Mouse (Mus musculus) heart, adult 9 months (tissue): ENCODE results near the gene Trpm2.
A peak's percentile ranks its signal among the peaks of the same experiment; 100 is the strongest.
"Not testable (repeated sequence)": the region's sequence is repeated elsewhere in the genome, so short reads cannot be mapped to it uniquely, and the experiment has no call there.

Experiments used
- DNase-seq, 2 experiments: peaks; one replicate each; pipeline ENCODE4 v3.0.0; 2022; ENCODE audit warnings: low spot score in 2 of 2

Trpm2 gene

GRCm38 (mm10) chr10:77970481-77970880 lies at the start of gene Trpm2:
TSS of gene Trpm2 (minus strand) at chr10:77970563.
- DNase-seq, result peak in 1 of 2 experiments; percentile 59

GRCm38 (mm10) chr10:78019984-78020383 lies 49.6 kb upstream of the Trpm2 start:
- not testable (repeated sequence) for DNase-seq

DNA sequence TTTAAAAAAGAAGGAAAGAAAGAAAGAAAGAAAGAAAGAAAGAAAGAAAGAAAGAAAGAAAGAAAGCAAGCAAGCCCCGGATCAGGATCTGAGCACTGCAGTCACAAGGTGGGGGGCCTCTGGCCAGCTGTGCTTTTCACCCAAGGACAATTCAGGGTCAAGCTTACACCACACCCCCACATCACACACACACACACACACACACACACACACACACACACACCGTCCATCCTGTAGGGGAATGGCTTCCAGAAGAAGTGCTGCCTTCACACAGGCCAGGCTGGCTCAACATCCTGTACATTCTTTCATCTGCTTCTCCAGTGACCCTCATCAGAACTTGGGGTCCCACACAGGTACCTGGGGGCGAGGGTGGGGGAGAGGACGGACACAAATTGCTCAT lies 48.9 kb upstream of the Trpm2 start:
- DNase-seq, result no peak

DNA sequence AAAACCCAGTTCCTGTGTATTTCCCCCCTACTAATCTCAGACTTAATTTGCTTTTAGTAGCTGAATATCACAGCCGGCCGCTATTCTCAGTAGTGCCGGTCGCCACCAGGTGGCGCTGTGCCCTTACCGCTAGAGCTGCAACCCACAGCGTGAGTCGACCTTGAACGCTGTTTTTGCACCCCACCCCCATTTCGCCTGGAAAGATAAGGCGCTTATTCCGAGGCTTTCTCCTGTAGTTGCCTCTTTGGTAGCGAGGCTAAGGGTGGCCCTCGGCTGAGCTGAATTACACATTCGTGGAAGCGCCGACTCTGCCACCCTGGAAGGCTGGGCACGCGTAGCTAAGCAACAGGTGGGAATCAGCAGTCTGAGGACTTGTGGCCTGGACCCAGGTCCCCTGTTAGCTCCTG lies 48.4 kb upstream of the Trpm2 start:
- DNase-seq, result peak in 1 of 2 experiments; percentile 72

DNA sequence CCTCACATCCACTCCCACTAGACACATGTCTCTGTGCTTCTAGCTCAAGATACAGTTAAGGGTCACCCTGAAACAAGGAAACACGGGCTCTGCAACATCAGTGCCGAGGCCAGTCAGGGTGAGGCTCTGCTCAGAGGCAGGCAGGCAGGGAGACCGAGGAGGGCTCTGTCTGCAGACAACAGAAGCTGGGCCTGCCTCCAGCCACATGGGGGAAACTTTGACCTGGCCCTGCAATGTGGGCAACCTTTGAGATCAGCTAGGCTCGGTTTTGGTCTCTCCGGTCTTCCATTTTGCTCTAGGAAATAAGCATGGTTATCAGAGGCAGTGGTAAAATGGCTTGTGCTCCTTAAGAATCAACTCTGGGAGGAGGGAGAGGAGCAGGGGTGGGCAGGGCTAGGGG lies 46.0 kb upstream of the Trpm2 start:
- DNase-seq, result no peak

DNA sequence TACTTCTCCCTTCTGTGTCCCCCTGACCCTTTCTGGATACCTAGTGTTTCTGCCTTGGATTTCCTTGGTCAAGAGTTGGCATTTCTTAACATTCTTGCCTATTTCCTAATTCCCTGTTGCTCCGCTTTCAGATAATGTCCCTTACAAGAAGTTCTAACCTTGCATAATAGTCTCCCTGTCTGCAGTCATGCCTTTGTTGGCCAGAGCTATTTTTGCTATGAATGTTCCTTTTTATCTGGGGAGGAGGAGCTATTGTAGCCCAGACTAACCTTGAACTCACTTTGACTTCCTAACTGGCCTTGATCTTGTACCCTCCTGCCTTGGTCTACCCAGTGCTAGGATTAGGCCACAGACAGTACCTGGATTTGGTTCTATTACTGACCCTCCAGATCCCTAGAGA lies 45.1 kb upstream of the Trpm2 start:
- peak in 1 of 2 experiments; percentile 60 for DNase-seq

- DNase-seq, result no peak
Measured at GRCm38 (mm10) chr10:78012661-78013495, 42.5 kb upstream of the Trpm2 start.

DNA sequence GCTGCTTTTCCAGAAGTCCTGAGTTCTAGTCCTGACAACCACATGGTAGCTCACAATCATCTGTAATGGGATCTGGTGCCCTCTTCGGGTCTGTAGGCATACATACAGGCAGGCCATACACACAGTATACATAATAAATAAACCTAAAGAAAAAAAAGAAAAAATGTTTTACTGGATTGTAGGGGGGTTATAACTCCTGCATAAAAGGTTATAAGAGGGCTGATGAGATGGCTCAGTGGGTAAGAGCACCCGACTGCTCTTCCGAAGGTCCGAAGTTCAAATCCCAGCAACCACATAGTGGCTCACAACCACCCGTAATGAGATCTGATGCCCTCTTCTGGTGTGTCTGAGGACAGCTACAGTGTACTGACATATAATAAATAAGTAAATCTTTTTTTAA lies 40.8 kb upstream of the Trpm2 start:
- DNase-seq, result not testable (repeated sequence)

- no peak for DNase-seq
Measured at GRCm38 (mm10) chr10:78010335-78010734, 40.0 kb upstream of the Trpm2 start.

- no peak for DNase-seq
Measured at GRCm38 (mm10) chr10:78009945-78010293, 39.6 kb upstream of the Trpm2 start, which contains the start of gene Pfkl. TSS of gene Pfkl (minus strand) at chr10:78010083.

DNA sequence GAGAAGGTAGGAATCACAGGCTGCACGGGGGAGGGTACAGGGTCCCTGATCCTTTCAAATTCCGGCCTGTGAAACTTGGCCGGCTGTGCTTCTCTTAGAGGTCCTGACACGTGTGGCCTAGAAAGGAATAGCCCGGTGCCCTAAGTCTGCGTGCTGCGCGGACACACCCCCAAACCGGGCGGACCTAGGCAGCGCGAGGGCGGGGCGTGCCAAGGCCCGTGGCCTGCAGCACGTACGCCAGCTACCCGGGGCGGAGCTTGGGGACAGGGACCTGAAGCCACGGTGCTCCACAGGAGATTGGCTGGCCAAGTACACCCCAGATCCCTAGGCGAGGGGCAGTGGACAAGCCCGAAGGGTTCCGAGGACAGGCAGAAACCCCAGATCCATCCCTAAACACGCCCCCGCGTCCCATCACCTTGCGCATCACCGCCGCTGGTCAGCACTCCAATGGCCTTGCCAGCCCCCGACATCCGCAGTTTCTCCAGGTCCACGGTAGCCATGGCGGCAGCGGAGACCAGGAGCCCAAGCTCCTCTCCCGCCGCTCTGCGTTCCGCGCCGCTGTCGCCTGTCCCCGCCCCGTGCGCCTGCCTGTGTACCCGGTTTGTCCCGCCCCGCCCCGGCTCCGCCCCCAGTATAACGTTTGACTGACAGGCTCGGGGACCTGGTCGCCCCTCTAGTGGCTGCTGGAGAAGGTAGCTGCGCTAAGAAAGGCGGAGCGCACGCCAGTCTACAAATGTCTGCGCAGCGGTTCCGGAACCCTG lies 39.0 kb upstream of the Trpm2 start:
- peak; percentile 93 to 96 for DNase-seq

- DNase-seq, result no peak
Measured at GRCm38 (mm10) chr10:78008169-78008568, 37.8 kb upstream of the Trpm2 start.

DNA sequence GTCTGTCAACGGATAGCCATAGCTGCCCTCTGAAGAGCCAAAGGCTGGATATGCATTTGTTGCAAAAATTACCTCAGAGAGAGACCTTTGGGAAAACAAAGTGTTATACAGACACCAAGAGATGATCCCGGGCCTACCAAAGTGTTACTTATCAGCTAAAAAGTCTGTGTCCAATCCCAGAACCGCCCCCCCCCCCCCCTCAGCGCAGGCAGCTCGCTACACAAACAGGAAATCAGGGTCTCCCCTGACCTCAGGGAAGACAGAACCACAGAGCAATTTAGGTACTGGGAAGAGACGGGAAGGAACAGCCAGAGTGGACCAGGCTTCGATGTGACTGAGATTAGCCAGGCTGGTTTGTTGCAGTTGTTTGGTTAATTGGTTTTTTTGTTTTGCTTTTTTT lies 36.8 kb upstream of the Trpm2 start:
- no peak for DNase-seq

- DNase-seq, result no peak
Measured at GRCm38 (mm10) chr10:78005791-78006438, 35.6 kb upstream of the Trpm2 start.

DNA sequence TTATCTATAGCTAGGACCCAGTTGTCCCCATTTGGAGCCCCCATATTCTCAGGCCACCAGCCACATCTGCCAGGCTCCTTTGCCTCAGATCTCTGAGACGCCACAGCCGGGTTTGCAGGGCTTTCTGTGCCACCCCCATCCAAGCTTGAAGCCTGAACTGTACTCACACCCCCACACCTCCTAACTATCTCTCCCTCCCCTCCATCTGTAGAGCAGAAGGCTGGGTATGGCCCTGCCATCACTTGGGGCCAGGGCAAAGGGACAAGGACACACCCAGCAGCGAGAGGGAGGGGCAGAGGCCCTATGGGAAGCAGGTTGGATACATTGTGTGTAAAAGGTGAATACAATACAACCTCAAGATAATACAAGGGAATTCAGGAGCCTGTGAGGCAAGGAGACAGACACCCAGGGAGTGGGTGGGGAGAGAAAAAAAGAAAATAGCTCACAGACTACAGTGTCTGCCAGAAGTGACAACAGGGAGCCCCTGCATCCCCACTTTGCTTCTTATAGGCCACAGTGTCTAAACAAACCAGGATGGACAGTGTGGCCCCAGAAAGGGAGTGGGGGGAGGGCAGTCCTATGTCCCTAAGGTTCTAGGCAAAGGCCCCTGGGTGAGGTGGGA lies 34.2 kb upstream of the Trpm2 start:
- DNase-seq, result no peak

GRCm38 (mm10) chr10:78002316-78002715 lies 32.0 kb upstream of the Trpm2 start:
- no peak for DNase-seq

- peak; percentile 29 to 45 for DNase-seq
Measured at GRCm38 (mm10) chr10:78001796-78002195, 31.4 kb upstream of the Trpm2 start.

DNA sequence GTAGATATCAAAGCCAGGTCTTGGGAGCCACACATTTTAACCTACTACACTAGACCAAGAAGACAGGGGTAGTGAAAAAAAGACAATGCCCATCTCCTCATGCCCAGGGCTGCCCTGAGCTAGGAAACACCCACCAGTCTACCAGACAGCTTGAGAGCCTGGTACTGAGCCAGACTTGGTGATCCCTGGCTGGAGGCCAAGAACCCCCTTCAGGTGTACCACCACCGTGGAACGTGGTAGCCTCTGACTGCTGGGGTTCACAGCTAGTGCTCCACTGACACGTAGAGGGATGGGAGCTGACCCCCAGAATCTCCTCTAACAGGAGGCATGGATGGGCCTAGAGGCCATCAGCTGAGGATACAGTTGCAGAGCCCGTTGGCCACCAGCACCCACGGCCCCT lies 29.8 kb upstream of the Trpm2 start:
- DNase-seq, result no peak

GRCm38 (mm10) chr10:77995639-77996038 lies 25.3 kb upstream of the Trpm2 start:
- peak; percentile 40 to 50 for DNase-seq

DNA sequence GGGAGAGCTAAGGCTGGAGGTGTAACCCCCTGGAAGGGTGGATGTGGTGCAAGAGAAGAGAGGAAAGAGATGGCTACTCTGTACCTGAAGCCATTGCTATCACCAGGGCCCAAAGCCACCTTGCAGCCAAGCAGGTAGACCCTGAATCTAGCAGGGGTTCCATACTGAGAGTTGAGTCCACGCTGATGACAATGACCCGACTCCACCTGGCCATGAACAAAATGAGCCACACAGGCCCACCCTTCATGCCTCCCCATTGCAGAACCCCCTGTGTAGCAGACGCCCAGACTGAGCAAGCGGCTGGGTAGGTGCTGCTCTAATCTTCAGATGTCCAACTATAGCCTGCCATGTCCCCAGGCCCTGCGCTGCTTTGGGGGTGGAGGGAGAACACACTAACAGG lies 15.4 kb upstream of the Trpm2 start:
- no peak for DNase-seq

- DNase-seq, result peak; percentile 66 to 79
Measured at GRCm38 (mm10) chr10:77984660-77985059, 14.3 kb upstream of the Trpm2 start.
